Mouse (Mus musculus): ENCODE measurements at regions not wholly inside any gene's neighbourhood (a gene's known extent, or its start where the extent isn't known, plus 50 kb on each side); places are given as distances from the start of the nearest gene placed in this dataset.
"Not testable (repeated sequence)": the region's sequence is repeated elsewhere in the genome, so short reads cannot be mapped to it uniquely, and the experiment has no call there.

DNA sequence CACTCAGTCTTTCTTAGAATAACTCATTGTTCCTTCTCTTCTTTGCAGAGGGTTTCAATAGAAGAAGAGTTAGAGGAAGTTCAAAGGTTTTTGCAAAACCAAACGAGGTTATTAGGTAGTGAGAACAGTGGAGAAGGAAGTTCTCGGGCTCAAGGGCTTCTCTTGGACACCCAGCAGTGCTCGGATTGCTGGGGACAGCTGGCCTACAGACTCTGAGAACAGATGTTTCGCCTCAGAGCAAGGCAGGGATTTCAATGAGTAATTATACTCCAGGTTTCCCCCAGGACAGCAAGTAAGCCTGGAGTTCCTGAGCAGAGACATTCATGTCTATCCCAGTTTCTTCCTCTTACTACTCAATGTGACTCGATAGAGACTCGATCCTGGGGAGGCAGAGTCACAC lies 94.4 kb downstream of the Cd24a start:
- no peak for DNase-seq

DNA sequence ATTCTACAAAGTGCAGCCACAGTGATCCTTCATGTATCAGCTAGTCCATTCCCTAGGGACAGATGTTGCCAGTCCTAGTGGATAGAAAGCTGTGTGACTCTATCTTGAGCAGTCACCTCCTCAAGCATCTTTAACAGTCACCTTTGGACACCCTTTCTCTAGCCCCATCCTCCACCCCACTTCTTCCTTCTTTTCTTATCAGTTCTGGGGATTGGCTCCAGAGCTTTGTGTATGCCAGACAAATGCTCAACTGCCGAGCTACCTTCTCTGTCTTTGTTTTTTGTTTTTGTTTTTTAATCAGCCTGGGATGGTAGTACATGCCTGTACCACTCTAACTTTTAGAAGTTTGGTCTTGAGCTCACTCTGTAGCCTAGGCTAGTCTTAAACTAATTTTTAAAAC lies 96.7 kb downstream of the Cd24a start:
- DNase-seq: no peak

DNA sequence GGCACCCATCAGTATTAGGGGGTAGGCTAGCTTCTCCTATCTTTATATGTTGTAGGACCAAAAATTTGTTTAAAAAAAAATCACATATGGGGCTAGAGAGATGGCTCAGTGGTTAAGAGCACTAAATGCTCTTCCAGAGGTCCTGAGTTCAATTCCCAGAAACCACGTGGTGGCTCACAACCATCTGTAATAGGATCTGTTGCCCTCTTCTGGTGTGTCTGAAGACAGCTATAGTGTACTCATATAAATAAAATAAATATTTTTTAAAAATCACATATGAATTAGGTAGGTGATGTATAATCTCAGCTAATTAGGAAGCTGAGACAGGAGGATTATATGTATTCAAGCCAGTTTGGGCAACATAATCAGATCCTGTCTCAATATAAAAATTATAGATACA lies 97.4 kb downstream of the Cd24a start:
- DNase-seq: not testable (repeated sequence)

DNA sequence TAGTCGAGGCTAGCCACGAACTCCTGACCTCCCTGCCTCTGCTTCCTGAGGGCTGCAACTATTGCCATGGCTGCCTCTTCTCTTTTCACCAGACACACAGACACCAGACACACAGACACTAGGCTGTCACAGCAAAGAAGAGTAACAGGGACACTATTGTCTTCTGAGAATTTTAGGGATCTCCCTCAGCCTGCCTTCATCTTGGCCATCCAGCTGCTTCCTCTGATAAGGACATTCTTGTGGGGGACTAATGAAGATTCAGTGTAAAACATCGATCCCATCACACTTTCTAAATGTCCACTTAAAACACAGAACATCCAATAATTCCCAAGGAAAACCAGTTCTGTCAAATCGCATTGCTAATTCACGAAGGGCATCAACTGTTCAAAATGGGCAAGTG lies 98.2 kb downstream of the Cd24a start:
- no peak for DNase-seq

DNA sequence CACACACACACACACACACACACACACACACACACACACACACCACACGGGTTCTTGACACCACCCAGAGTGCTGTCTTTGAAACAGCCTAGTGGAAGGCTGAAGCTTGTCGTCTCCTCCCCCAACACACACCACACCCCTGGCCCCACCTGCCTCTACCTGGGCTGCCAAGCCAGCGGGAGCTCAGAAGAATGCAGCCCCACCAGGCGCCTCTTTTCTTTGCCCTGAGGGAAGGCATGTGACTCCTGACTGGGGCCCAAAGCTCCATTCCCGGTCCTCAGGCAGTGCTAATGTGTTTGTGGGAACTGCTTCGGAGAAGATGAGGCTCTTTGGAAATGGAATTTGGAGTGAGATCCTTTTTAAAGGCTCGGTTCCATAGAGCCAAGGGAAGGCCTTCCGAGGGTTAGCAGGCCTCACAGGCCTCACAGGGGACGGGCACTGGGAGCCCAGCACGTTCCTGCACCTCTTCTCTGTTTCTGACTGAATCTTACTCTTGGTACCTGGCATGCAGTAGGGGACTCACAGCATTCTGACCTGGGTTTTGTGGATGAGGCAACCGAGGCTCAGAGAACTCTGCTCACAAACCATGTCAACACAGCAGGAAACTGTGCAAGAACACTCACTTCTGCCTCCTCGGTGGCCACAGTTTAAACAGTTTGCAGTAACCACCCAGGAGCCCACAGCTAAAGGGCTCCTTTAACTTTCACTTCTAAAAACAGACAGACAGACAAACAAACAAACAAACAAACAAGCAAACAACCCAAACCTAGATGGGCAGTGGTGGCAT lies 106.4 kb downstream of the Cd24a start:
- DNase-seq: no peak

DNA sequence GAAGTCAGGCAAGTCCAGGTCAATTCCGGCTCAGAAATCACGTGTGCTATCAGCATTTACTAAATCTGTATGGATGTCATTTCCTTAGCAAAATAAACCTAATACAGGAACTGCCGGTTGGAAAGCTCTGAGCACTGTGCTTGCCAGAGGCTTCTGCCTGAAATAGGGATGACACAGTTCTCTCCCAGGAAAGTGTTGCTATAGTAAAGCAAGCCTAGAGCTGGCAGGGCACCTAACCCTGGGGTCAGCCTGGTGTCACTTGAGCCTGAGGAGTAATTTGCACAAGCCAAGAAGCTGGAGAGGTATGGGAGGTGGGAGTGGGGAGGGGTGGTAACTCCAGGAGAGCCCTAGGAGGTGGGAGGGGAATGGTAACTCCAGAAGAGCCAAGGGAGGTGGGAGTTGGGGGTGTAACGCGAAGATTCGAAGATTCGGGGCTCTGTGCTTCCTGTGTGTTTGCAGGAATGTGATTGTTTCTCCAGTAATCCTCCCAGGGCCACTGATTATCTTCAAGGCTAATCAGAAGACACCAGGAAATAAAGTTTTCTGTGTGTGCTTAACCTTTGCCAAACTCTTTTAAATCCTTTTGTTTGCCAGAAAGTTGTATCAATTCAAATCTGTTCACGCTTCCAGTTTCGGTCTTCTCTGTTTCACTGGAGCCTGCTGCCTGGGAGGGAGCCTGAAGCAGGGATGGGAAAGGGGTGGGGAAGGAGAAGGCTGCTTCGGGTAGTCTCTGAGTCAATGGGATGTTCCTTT lies 111.3 kb downstream of the Cd24a start:
- DNase-seq: no peak

DNA sequence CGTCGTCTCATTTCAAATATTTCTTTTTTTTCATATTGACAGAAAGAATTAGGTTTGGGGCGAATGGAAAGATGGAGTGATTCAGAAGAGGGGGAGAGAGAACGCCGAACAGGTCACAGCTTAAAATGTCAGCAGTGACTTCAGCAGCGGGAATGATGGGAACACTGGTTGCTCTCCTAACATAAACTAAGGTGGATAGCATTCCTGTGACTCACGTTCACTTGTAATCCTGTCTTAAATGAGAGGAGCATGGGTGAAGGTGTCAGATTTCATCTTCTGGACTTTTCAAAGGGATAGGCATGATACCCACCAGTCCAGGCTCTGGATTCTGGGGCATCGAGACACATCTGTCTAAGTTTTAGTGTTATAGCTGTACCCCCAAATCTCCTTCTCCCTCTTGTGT lies 111.8 kb downstream of the Cd24a start:
- DNase-seq: no peak

DNA sequence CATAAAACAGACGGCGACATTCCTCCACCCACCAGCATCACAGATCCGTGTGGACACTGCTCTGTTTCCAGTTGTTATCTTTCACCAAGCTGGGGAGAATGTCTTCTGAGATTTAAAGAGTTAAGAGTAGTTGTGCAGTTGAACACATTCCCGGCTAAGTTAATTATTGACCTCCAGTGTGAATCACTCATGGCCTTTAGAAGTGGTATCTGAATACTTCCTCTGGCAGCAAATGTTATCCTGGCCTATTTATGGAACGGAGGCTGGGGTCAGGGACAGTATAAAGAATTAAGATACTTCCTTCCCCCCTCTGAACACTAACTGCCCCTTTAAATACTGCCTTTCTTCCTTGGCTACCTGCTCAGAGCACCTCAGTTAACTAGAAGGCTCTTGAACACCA lies 115.9 kb downstream of the Cd24a start:
- no peak for DNase-seq

DNA sequence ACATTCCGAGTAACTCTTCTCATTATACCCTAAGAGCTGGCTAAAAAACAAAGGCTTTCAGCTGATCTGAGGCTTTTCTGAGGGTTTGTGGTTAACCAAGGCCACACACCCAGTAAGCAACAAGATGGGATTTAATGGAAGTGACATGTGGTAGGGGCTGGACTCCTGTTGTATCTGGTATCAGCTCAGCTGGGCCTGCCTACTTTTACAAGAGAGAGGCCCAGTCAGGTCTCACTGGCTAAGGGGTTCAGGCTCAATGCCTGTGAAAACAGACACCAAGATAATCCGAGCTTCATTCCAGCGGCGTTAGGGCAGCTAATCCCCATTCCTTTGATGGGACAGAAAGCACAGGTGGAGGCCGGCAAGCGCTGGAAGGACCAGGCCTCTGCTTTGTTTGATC lies 116.4 kb downstream of the Cd24a start:
- no peak for DNase-seq

DNA sequence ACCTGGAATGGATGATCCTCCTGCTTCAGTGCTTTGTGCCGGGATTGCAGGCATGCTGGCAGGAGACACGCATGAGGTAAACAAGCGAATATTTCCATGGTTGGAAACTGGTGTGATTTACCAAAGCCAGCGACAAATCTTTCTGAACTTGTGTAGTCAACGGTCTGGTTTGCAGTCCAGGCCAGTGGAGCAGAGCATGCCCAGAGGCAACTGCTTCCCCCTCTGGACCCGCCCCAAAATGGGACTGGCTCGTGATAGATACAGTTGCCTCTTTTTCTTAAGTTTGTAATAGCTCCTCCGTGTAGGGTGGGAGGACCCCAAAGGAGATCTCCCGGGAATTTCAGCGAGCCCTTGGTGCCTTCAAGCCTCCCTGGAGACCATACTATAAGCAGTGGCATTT lies 117.4 kb downstream of the Cd24a start:
- DNase-seq: no peak

DNA sequence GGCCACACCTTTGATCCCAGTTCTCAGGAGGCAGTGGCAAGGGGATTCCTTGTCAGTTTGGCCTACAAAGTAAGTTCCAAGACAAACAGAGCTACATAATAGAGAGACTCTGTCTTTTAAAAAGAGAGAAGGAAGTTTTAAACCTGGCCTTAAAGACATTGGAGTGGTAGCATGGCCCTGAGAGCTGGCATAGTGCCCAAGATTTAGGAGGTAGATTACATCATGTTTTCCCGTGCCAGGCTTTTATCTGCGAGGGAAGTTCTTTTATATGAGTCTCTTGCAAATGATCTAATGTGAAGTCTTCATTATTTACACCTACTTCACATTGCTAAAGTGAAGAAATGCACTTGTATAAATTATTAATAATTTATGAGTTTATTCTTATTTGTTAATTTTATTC lies 119.8 kb downstream of the Cd24a start:
- DNase-seq: peak; percentile 43

DNA sequence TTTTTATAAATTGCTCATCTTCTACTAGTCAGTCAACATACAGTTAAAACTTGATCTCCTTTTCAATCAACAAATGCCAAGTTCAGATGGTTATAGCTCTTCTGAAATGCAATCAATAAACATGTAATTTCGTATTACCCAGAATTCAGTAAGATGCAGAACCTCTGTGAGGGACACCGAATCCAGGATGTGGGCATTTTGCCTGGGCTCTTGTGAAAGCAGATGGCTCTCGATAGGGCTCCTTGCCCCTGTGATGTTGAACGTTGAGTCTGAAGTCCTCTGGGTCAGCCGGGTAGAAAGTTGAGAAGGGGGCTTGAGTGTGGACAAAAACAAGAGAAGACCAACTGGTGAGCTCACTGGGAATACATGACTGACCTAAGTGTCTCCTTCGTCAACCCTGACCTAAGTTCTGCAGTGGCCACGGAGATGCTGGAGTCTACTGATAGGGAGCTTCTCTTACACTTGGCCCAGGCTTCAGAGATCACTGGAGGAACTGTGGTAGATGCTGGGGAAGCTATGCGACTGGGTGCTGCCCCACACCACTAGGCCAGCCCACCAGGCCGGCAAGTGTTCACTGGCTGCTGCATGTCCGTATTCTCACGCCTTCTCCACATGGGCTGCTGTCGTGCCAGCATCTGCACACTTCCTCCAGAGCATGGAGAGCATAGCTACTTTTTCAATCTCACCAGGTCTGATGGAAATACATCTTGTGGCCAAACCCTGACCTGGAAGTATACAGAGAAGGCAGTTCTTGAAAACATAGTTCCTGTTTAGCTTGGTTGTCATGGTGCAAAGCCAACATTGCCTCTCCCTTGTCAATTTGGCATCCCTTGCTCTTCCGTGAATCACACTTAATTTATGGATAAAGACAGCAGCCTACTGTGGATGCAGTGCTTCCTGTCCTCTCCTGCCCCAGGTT lies 122.5 kb downstream of the Cd24a start:
- no peak for DNase-seq

DNA sequence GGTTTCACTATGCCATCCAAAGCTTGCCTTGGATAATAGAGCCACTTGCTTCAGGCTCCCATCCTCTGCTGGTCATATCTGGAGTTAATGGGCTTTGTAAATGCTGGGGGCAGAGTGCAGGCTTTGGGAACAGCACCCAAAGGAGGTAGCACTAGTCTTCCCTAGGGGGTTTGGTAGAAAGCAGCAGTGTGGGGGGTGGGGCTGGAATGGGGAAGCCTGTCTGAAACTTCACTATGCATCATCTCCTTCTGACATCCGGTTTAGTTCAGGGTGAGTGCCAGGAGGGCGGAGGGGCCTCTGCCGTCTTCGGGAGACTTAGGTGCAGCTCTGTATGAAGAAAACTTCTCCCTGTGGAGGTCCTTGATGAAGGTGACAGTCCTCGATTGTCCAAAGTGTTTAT lies 124.8 kb downstream of the Cd24a start:
- no peak for DNase-seq

DNA sequence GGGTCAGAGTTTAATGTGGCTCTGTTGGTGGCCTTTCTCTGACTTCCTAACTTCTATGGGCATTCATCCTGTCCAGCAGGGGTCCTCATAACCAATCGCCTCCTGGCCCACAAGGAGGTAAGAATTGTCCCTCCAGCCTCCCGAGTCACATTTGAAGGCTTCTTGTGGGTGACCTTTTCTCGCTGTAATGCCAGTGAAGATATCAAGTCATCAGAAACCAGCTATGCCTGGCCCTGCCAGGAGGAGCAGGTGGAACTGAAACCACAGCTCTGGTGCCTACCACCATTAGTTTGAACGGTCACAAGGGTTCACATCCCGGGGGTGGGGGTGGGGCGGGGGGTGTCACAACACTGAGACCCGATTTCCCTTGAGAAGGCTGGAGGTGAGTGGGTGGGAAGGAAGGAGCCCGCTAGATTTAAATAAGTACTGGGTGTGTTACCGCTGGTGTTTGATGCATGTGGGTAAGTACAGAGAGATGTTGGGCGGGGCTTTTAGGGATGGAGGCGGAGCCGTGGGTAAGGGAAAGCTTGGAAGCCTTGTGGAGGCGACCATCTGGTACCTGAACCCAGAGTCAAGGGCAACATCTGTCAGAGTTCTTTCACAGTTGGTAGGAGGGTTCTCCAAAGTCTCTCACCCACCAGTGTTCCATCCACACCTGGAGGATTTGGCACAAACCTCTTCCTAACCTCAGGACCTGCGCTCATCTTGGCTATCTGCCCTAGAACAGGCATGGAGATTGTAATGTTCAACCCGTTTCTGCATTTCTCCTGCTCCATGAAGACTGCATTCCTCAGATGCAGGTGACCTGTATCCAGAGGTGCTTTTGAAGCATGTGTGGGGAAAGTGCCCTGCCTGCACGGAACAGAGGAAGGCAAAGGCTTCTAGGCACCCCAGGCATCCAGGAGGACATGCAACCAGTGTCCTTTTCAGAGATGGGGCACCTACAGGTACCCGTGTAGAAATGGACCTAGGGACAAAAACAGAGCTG lies 128.2 kb downstream of the Cd24a start:
- no peak for DNase-seq

DNA sequence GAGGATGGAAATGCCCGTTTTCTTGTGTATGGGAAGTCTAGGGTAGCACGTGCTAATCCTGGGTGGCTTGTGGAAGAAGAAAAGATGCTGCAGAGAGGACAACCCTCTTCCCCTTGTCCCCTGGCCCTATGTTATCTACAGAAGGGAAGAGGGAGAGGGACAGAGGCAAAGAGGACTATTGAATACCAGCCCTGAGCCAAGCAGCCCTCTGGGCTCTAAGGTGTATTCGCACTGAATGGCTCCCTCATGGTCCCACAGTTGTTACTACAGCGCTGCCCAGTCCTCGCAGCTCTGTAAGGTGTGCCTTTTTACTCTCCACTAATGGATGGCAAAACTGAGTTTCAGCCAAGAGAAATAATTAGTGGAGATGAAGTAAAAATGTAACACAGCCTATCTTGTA lies 128.9 kb downstream of the Cd24a start:
- DNase-seq: no peak

DNA sequence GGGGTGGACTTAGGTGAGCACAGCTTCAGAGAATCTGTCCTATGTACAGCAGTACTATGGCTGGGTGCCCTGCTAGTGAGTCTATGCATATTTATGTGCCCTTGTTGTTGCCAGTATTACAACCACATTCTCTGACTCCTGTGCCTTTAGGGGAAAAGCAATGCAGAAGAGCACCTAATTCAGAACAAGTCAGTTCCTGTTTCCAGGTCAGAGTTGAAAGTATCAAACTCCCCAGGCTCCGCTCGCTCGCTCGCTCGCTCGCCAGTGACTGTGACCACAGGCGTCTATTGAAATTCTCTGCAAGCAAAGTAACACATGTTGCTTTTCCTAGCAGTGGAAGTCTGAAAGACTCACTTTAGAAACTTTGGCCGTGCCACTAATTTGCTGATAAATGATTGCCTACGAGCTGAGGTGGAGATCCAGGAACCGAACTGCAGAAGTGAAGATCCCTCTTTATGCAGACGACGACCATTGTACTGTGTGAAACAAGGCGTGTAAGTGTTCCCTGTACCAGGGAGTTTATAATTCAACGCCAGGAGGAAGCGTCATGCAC lies 129.8 kb downstream of the Cd24a start:
- no peak for DNase-seq

DNA sequence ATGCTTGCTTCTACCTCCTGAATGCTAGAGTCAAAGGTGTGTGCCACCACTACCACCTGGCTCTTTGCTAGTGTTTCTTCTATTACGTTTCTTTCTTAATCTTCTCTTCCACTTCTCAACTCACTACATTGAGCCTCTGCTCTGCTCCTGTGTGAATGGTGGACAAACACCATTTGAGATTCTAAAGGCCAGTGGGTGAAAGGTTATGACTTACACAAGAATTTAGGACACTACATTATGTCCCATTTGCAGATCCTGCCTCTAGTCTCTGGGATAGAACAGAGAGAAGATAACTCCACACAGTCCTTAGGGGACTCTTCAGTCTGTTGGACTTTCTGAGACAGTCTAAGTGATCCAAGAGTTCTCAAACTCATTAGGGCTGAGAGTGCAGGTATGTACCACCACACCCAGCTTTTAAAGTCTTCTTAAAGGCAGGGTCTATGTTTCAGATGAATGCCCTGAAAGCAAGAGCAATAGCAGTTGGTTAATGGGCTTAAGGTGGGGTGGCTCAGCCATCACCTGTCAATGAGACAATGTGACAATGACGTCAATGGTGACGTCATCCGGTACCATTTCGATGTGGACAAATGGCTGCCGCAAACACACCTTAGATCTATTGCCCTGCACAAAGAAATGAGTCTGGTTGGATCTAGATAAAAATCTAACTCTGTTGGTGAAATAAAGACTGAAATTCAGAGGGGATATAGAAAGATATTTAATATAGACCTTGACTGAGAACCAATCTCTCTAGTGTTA lies 131.4 kb downstream of the Cd24a start:
- no peak for DNase-seq

DNA sequence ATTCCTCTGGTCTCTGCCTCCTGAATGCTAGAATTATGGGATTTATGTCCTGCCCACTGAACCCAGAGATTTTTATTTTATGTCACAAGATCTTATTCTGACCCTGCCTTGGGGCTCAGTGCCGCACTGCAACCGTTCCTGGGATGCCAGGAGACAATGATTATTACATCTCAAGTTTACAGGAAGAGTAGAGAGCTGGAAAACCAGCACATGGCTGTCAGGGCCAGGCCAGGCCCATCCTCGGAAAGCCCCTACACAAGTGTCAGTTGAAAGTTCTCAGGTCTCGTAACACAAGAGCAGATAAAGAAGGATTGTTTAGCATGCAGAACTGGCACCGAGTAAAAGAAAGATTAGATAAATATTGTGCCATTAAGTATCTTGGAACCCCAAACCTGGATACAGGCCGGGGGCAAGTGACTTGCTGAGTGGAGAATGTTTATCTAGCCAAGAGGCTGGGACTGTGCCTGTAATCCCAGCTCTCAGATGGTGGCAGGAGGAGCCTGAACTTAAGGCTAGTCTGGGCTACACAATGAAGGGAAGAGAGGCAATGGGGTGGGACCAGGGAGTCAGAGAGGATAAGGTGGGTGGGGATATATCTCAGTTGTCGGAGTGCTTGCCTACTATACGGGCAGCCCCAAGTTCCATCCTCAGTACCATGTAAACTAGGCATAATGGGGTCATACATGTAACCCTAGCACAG lies 132.3 kb downstream of the Cd24a start:
- no peak for DNase-seq

DNA sequence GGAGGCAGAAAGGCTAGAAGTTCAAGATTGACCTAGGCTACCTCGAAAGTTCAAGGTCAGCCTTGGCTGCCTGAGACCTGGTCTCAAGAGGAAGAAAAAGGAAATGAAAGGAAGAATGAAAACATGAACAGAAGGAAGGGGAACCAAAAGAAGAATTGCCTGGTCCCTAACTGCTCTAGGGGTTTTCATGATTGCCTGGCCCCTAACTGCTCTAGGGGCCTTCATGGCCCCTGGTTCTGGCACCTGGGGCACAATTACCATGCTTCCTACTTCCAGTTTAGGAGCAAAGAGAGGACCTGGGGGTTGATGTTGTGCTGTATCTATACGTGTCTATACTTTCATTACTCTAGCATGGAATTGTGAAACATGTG lies 132.8 kb downstream of the Cd24a start:
- DNase-seq: no peak

DNA sequence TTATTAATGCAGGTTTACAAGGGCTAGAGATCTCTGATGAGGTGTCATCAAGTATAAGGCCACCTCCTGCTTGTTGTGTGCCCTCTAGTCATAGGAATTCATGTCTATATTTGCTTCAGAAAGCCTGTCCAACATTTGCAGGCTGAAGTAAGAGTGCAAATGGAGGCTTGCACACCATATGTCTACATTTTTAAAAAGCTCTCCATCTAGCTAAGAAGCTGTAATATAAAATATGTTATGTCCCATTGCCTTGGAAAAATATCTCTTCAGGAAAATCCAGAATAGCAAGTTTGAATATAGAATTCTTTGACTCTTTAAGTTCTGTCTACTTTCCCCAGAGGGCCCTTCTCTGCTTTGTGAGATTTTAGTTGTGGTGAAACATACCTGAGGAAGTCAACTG lies 134.6 kb downstream of the Cd24a start:
- DNase-seq: no peak

All from adrenal gland, postnatal 10 days (tissue).